Mouse (Mus musculus) pancreas, adult 10 weeks (tissue): ENCODE results near the gene Gm10945. TPM values are rescaled to one million over a fixed set of nuclear protein-coding genes. Genes with fewer than 3 reads are reported as not detected.

Source experiments
- polyA plus RNA-seq: library from polyadenylated mRNA; stranded (reverse); fragments of 350-450 nt; fragmentation: Illumina TruSeq; extraction: RNeasy Lipid Tissue Mini Kit (QIAGEN cat#74804); gene quantifications from one replicate; pipeline ENCODE4 v1.2.3, GENCODE M21; 2015; ENCODE audit warnings: low read depth, low replicate concordance; ENCODE audit not compliant: insufficient read depth

Gm10945 gene
- not detected for polyA plus RNA-seq

GRCm38 (mm10) chr10:6761287-6761811, at the start of gene Gm10945:
Gm10945 (minus strand) TSS chr10:6761761.

GRCm38 (mm10) chr10:6758206-6758605, 3.4 kb downstream of the Gm10945 start, which contains the start of gene Oprm1:
Oprm1 (plus strand) TSS chr10:6758506.

Other genes starting within 250 kb of the Gm10945 start
- gene Oprm1, start 3.3 kb downstream of the Gm10945 start, polyA plus RNA-seq, result not detected